Mouse (Mus musculus) embryonic facial prominence, embryonic 11.5 days (tissue): ENCODE measurements around the gene Igfbp7. TPM values are rescaled to one million over a fixed set of nuclear protein-coding genes. Genes with fewer than 3 reads are reported as not detected.

Experiments used
- ATAC-seq: fragments of 200-750 bp; cut with Nextera tagmentation; replicated peaks from 2 replicates; pipeline ENCODE4 v1.8.0; 2017; ENCODE audit warnings: low read depth; ENCODE audit not compliant: insufficient number of reproducible peaks, low FRiP score, low TSS enrichment
- DNase-seq: peaks from one replicate; pipeline ENCODE4 v3.0.0-alpha.2; 2015; ENCODE audit warnings: low spot score
- H3K27ac ChIP-seq: fragments of 300-500 bp; sonication (generic); replicated peaks from 2 replicates; pipeline ENCODE4 v1.5.1; 2014; ENCODE audit warnings: mild to moderate bottlenecking, low read depth, low read length, control low read depth
- H3K27me3 ChIP-seq: fragments of 300-500 bp; sonication (generic); 2 replicates; pipeline ENCODE4 v1.6.1; 2014; ENCODE audit warnings: mild to moderate bottlenecking, low read length, moderate library complexity, mixed read lengths; ENCODE audit not compliant: control insufficient read depth, insufficient read depth
- H3K36me3 ChIP-seq: fragments of 300-500 bp; sonication (generic); replicated peaks from 2 replicates; pipeline ENCODE4 v1.6.1; 2014; ENCODE audit warnings: low read depth, mild to moderate bottlenecking, low read length, moderate library complexity, mixed read lengths; ENCODE audit not compliant: control insufficient read depth, insufficient read depth
- H3K4me1 ChIP-seq: fragments of 300-500 bp; sonication (generic); 2 replicates; pipeline ENCODE4 v1.6.1; 2014; ENCODE audit warnings: low read length, mixed read lengths; ENCODE audit not compliant: control insufficient read depth, insufficient read depth
- H3K4me2 ChIP-seq: fragments of 300-500 bp; sonication (generic); 2 replicates; pipeline ENCODE4 v1.6.1; 2014; ENCODE audit warnings: low read depth, mild to moderate bottlenecking, control low read depth, low read length, moderate library complexity
- H3K4me3 ChIP-seq: fragments of 300-500 bp; sonication (generic); 2 replicates; pipeline ENCODE4 v1.5.1; 2014; ENCODE audit warnings: low read depth, low read length, control low read depth
- H3K9ac ChIP-seq: fragments of 300-500 bp; sonication (generic); replicated peaks from 2 replicates; pipeline ENCODE4 v1.6.1; 2014; ENCODE audit warnings: mild to moderate bottlenecking, control low read depth, low read length
- H3K9me3 ChIP-seq: fragments of 300-500 bp; sonication (generic); replicated peaks from 2 replicates; pipeline ENCODE4 v1.6.1; 2016; ENCODE audit warnings: mild to moderate bottlenecking, low read length, inconsistent platforms, mixed read lengths; ENCODE audit not compliant: control insufficient read depth
- WGBS: fragments of 180-500 bp; shearing (Covaris S2); extraction: QIAGEN DNeasy Blood & Tissue Kit; methylation state at CpG from one replicate; pipeline ENCODE4 v1.1.7; 2014; 5-methylcytosine and 5-hydroxymethylcytosine counted together
- polyA plus RNA-seq: library from polyadenylated mRNA; unstranded; fragments of >200 nt; fragmentation: Nextera tagmentation; extraction: Ambion mirVana; gene quantifications from 2 replicates; pipeline ENCODE4 v1.2.1, GENCODE M21; 2014

Igfbp7 gene
- polyA plus RNA-seq, 1 experiment from 2014 or later: 12.2 TPM

- ATAC-seq: no peak
- no peak overlapping the region for H3K9ac ChIP-seq
- no peaks in the 10 kb centered on the region; the same call in 1 of the 2 replicates for H3K4me1 ChIP-seq
- H3K9me3 ChIP-seq: no peaks in the 10 kb centered on the region
- H3K27ac ChIP-seq: no peak overlapping the region
- no peaks in the 10 kb centered on the region for H3K36me3 ChIP-seq
- WGBS: 82% methylated on average over 5 of the region's 5 CpGs
- H3K27me3 ChIP-seq: no peaks in the 10 kb centered on the region
- H3K4me2 ChIP-seq: no peak overlapping the region
- no peak overlapping the region for H3K4me3 ChIP-seq
- DNase-seq: no peak
Measured at GRCm38 (mm10) chr5:77381686-77382085, 26.2 kb downstream of the Igfbp7 start.

- DNase-seq (no peak), ATAC-seq (no peak)
- no peaks in the 10 kb centered on the region; the same call in 1 of the 2 replicates for H3K4me1 ChIP-seq
- H3K36me3 ChIP-seq: no peaks in the 10 kb centered on the region
- no peak overlapping the region for H3K27ac ChIP-seq
- no peak overlapping the region for H3K9ac ChIP-seq
- 88% methylated on average over 7 of the region's 7 CpGs for WGBS
- no peak overlapping the region for H3K4me3 ChIP-seq
- H3K9me3 ChIP-seq: no peaks in the 10 kb centered on the region
- H3K27me3 ChIP-seq: no peaks in the 10 kb centered on the region
- no peak overlapping the region for H3K4me2 ChIP-seq
Measured at GRCm38 (mm10) chr5:77381283-77381682, 26.6 kb downstream of the Igfbp7 start.

DNA sequence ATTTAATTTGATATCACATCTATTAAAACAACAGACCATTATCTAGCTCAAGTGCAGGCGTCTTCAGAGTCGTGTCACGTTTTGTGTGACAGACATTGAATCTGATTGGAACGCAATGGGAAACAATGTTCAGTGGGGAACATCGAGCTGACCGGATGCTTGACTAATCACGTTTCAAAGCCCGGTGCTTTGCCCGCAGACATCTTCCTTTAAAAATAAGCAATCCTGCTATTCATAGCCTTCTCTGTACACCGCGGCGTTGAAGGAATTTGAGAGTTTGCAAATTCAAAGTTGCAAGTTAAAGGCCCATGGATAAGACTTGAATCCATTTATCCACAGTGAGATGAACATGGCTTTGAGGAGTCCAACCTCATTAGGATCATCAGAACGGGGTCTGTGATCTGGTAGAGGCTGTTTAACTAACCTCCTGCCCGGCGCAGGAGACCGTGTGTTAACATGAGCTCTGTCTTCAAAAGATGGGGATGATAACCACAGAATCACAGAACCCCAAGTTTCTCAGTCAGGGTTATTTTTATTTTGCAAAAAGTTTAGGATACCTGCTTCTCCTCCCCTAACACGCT lies 27.4 kb downstream of the Igfbp7 start:
- no peak overlapping the region for H3K4me3 ChIP-seq
- H3K4me1 ChIP-seq: no peaks in the 10 kb centered on the region; the same call in 1 of the 2 replicates
- no peak overlapping the region for H3K27ac ChIP-seq
- 75% methylated on average over 17 of the region's 17 CpGs for WGBS
- H3K36me3 ChIP-seq: no peaks in the 10 kb centered on the region
- no peaks in the 10 kb centered on the region for H3K27me3 ChIP-seq
- H3K4me2 ChIP-seq: no peak overlapping the region
- DNase-seq: no peak
- H3K9ac ChIP-seq: no peak overlapping the region
- ATAC-seq: no peak
- no peaks in the 10 kb centered on the region for H3K9me3 ChIP-seq

- no peak overlapping the region for H3K27ac ChIP-seq
- DNase-seq (no peak), ATAC-seq (peak; percentile 75)
- no peak overlapping the region for H3K9ac ChIP-seq
- H3K4me2 ChIP-seq: no peak overlapping the region
- H3K27me3 ChIP-seq: no peaks in the 10 kb centered on the region
- H3K4me1 ChIP-seq: no peaks in the 10 kb centered on the region; the same call in 1 of the 2 replicates
- H3K9me3 ChIP-seq: no peaks in the 10 kb centered on the region
- whole genome bisulfite sequencing: 46% methylated on average over 14 of the region's 14 CpGs
- no peak overlapping the region for H3K4me3 ChIP-seq
- H3K36me3 ChIP-seq: no peaks in the 10 kb centered on the region
Measured at GRCm38 (mm10) chr5:77379434-77380135, 28.3 kb downstream of the Igfbp7 start.

DNA sequence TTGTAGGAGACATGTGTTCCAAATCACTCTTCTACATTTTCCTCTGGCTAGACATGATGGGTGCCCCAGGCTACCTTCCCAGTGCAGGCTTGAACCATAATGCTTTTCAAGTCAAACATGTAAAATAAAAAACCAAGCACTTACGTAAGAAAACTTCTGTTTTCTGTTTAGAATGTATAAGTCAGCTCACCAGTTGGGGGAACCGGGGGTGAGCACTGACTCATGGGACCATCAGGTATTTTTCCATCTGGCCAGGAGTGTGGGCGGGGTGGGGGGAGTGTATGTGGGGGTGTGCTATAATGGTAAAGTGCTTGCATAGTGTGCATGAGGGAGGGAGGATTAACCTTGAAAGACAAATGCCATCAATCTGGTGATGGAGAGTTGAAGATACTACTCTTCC lies 29.8 kb downstream of the Igfbp7 start:
- 84% methylated on average over 3 of the region's 3 CpGs for WGBS
- no peak overlapping the region for H3K9ac ChIP-seq
- no peak overlapping the region for H3K27ac ChIP-seq
- DNase-seq (no peak), ATAC-seq (no peak)
- H3K9me3 ChIP-seq: no peaks in the 10 kb centered on the region
- H3K4me3 ChIP-seq: no peak overlapping the region
- no peaks in the 10 kb centered on the region for H3K27me3 ChIP-seq
- no peaks in the 10 kb centered on the region for H3K36me3 ChIP-seq
- no peak overlapping the region for H3K4me2 ChIP-seq
- no peaks in the 10 kb centered on the region; the same call in 1 of the 2 replicates for H3K4me1 ChIP-seq

DNA sequence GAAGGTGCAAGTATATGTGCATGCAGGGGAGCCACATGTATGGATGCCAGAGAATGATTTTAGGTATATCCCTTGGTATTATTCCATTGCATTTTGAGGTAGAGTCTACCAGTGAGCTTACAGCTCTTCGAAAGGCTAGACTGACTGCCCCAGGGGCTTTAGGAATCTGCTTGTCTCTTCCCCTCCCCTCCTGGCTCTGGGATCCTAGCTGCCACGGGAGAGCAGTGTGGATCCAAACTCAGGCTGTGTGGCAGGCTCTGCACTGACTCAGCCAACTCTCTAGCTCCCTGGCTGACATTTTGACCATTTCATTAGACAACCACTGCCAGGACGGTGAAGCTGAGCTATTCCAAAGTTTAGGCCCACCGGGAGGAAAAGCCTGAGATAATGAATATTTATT lies 32.3 kb downstream of the Igfbp7 start:
- no peaks in the 10 kb centered on the region for H3K27me3 ChIP-seq
- 75% methylated on average over 4 of the region's 4 CpGs for WGBS
- H3K4me3 ChIP-seq: no peak overlapping the region
- DNase-seq (no peak), ATAC-seq (no peak)
- no peak overlapping the region for H3K27ac ChIP-seq
- no peak overlapping the region for H3K9ac ChIP-seq
- no peaks in the 10 kb centered on the region for H3K36me3 ChIP-seq
- H3K4me1 ChIP-seq: no peaks in the 10 kb centered on the region; the same call in 1 of the 2 replicates
- no peaks in the 10 kb centered on the region for H3K9me3 ChIP-seq
- no peak overlapping the region for H3K4me2 ChIP-seq

- Histone ChIP-seq H3K9ac (no peak overlapping the region), H3K36me3 (no peaks in the 10 kb centered on the region), H3K27ac (no peak overlapping the region), H3K27me3 (no peaks in the 10 kb centered on the region), H3K4me3 (no peak overlapping the region), H3K4me2 (no peak overlapping the region), H3K4me1 (no peaks in the 10 kb centered on the region; the same call in 1 of the 2 replicates), H3K9me3 (no peaks in the 10 kb centered on the region)
- ATAC-seq (no peak), DNase-seq (no peak)
- 72% methylated on average over 3 of the region's 3 CpGs for WGBS
Measured at GRCm38 (mm10) chr5:77374945-77375344, 32.9 kb downstream of the Igfbp7 start.

DNA sequence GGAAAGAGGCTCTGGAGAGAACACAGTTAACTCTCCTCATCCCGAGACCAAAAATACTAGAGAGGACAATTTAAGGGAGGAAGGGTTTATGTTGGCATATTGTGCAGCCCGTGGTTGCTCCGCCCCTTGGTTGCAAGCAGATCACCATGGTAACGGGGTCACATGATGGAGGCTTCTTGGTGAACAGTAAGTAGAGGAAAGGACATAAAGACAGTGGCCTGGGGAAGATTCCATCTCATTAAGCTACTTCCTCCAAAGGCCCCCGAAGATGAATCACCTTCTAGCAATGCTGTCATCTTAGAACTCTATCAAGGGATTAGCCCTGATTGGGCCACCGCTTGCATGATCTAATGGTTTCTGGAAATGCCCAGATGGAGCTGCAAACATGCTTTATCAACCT lies 35.1 kb downstream of the Igfbp7 start:
- DNase-seq (no peak), ATAC-seq (no peak)
- 69% methylated on average over 6 of the region's 6 CpGs for WGBS
- Histone ChIP-seq H3K9ac (no peak overlapping the region), H3K36me3 (no peaks in the 10 kb centered on the region), H3K9me3 (no peaks in the 10 kb centered on the region), H3K27ac (no peak overlapping the region), H3K27me3 (no peaks in the 10 kb centered on the region), H3K4me3 (no peak overlapping the region), H3K4me2 (no peak overlapping the region), H3K4me1 (no peaks in the 10 kb centered on the region)
